Mouse (Mus musculus): Measurements from ENCODE around the gene Gm10295. TPM values are rescaled to one million over a fixed set of nuclear protein-coding genes. Genes with fewer than 3 reads are reported as not detected.

Gm10295 gene
- polyA plus RNA-seq, 1 experiment from 2014 or later = not detected

DNA sequence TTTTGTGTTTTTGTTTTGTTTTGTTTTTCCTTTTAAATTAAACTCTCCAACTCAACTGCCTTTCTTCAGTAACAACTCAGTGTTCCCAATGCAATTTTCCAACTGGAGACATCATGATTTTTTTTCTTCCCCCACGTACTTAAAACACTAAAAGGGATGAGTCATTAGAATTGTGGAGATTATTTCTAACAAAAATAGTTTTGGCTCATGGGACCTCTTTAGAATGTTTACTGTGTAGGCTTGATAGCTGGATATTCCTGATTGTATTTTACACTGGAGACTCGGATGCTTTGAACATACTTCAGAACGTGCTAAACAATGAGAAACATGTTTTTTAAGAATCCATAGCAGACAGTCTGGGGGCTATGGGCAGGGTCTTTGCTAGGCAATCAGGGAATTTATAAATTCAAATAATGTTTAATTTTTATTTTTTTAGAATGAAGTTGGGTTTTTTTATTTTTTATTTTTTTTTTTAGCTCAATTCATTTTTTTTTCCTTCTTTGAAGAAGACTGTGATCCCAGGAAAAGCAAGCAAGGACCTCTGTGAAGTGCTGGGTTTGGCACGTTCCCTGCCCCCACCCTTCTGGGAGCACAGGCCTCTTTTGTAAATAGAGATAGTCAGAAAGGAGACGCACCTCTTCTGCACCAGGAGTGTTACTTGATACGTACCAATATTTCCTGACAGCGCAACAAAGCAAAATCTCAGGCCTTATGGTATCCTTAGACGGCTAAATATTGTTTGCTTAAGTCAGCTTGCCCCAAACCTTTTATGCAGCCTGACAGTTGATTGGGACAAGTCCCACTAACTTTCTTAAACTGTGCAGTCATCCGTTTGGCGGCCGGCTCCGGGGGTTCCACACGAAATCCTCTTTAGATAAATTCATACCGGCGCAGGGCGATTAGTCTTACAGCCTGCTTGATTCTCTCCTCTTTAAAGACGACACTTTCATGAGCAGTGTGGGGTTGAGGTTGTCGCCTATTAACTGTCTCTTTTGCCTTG, 28.8 kb upstream of the Gm10295 start:
- Histone ChIP-seq H3K4me1 (peaks cover 12% of the 10 kb centered on the region; the same call in 1 of the 2 replicates), H3K36me3 (no peaks in the 10 kb centered on the region), H3K9me3 (replicated peaks) (no peaks in the 10 kb centered on the region), H3K4me3 (replicated peaks) (no peak overlapping the region), H3K27me3 (no peaks in the 10 kb centered on the region), H3K27ac (replicated peaks) (no peak overlapping the region), H3K9ac (no peak overlapping the region), H3K4me2 (replicated peaks) (0 out of 2 replicates have a peak overlapping the region, but pooled peaks have one; percentile 0)
- ATAC-seq (ENCODE audit: insufficient number of reproducible peaks, low FRiP score, low TSS enrichment, low read depth) = no peak
- 23% methylated on average over 18 of the region's 18 CpGs for WGBS

DNA sequence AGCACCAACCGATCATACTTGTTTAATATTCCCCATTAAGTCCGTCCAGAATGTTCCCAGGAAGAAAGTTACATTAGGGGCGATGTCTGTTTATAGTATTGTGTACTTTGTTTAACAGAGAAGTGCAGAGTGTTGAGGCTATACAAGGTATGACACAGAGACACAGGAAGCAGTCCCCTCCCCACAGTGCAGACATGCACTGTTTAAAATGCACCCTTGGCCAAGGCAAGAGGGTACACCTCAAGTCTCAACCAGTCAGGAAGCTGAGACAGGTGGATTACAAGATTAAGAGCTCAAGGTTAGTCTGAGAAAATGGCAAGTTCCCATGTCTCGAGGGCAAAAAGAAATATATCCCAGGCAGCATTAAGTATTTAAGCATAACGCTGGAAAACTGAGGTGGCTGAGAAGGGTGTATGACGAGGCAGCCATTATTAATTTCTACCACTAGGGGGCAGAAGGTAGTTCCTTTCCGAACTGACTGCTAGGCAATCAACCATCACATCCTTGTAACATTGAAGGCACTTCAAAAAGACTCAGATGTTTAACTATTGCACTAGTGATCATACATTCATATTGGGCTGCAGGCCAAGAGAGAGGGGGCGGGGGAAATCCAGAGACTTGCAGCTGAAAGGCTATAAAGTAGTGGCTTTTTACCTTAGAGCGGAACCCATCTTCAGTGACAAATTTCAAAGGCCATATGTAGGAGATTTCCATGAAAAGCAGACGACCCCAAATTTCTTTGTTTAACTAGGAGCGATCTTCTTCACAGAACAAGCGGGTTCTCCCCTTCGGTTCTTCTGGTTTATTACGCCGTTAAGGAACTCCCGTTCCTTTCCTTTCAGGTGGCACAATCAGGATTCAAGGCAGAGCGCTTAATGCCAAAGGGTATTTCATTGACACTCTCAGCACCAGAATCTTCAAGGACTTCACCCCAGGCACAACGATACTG, 27.8 kb upstream of the Gm10295 start:
- Histone ChIP-seq H3K36me3 (no peaks in the 10 kb centered on the region), H3K9me3 (replicated peaks) (no peaks in the 10 kb centered on the region)

DNA sequence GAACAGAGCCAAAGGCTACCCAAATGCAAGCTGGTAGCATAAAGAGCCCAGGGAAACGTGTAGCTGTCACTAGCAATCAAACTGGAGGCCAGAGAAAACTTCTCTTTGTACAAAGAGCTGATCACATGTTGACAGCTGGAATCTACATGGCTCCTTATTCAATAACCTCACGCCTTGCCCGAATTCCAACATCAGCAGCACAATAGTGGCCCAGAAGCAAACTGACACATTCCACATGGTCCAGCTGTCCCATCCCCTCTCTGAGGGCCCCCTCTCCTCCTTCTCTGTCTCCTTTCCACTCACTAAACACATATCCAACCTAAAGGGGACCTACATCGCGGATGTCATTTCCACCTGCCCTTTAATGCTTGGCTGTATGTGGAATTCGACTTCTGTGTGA, 26.7 kb upstream of the Gm10295 start:
- 59% methylated on average over 6 of the region's 6 CpGs for WGBS
- Histone ChIP-seq H3K4me1 (0 out of 2 replicates have a peak, but pooled peaks cover 4% of the 10 kb centered on the region), H3K9me3 (replicated peaks) (no peaks in the 10 kb centered on the region), H3K4me3 (replicated peaks) (no peak overlapping the region), H3K27me3 (no peaks in the 10 kb centered on the region), H3K27ac (replicated peaks) (no peak overlapping the region), H3K36me3 (no peaks in the 10 kb centered on the region), H3K4me2 (replicated peaks) (no peak overlapping the region), H3K9ac (no peak overlapping the region)
- no peak for ATAC-seq (ENCODE audit: insufficient number of reproducible peaks, low FRiP score, low TSS enrichment, low read depth)

More for the DNA sequence above, 27.8 kb upstream of the Gm10295 start:
- Histone ChIP-seq H3K4me2 (replicated peaks) (no peak overlapping the region), H3K27ac (replicated peaks) (no peak overlapping the region), H3K4me3 (replicated peaks) (no peak overlapping the region), H3K27me3 (no peaks in the 10 kb centered on the region), H3K9ac (no peak overlapping the region), H3K4me1 (0 out of 2 replicates have a peak, but pooled peaks cover 12% of the 10 kb centered on the region)
- peak; percentile 55; the same call in 1 of the 2 replicates for ATAC-seq (ENCODE audit: insufficient number of reproducible peaks, low FRiP score, low TSS enrichment, low read depth)
- WGBS = 57% methylated on average over 18 of the region's 18 CpGs

DNA sequence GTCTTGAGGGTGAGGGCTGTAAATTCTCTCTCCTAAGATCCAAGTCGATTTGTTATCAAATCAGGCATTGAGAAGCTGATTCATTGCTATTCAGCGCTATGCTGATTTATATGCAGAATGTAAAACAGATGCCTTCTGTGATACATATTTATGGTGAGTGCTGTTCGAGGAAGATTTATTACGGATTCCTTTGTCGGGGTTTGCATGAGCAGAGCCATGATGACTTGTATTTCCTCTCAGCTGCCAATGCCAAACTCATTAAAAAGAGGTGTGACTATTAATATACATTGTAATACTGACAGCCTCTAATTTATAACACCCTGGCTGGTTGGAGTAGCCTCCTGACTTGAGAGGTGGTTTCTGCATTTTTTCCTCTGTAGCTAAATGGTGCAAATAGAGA, 22.8 kb upstream of the Gm10295 start:
- H3K9ac ChIP-seq = no peak overlapping the region
- H3K4me2 ChIP-seq (replicated peaks) = no peak overlapping the region
- H3K27me3 ChIP-seq = no peaks in the 10 kb centered on the region
- H3K27ac ChIP-seq (replicated peaks) = no peak overlapping the region
- H3K9me3 ChIP-seq (replicated peaks) = no peaks in the 10 kb centered on the region
- no peak for ATAC-seq (ENCODE audit: insufficient number of reproducible peaks, low FRiP score, low TSS enrichment, low read depth)
- 37% methylated on average over 5 of the region's 5 CpGs for WGBS
- no peaks in the 10 kb centered on the region for H3K36me3 ChIP-seq
- no peak overlapping the region for H3K4me3 ChIP-seq (replicated peaks)
- no peaks in the 10 kb centered on the region for H3K4me1 ChIP-seq

DNA sequence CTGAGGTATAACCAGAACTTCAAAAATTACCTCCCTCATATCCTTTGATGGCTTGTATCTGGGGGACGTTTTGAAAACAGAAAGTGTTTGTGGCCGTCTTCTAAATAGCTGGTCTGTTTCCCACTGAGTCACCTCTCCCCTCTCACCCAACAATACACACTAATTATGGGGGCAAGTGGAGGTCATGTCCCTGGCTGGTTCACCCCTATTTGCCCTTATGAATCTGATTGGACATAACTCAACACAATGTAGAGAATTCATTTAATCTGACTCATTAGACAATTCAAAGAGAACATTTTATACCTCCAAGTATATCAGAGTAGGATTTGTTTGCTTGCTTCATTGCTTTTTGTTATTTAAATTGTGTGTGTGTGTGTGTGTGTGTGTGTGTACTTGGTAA, 20.6 kb upstream of the Gm10295 start:
- Histone ChIP-seq H3K9ac (no peak overlapping the region), H3K36me3 (no peaks in the 10 kb centered on the region), H3K27me3 (no peaks in the 10 kb centered on the region), H3K4me3 (replicated peaks) (no peak overlapping the region), H3K4me2 (replicated peaks) (no peak overlapping the region), H3K4me1 (no peaks in the 10 kb centered on the region), H3K27ac (replicated peaks) (no peak overlapping the region), H3K9me3 (replicated peaks) (no peaks in the 10 kb centered on the region)
- 31% methylated on average over 2 of the region's 2 CpGs for WGBS
- no peak for ATAC-seq (ENCODE audit: insufficient number of reproducible peaks, low FRiP score, low TSS enrichment, low read depth)

DNA sequence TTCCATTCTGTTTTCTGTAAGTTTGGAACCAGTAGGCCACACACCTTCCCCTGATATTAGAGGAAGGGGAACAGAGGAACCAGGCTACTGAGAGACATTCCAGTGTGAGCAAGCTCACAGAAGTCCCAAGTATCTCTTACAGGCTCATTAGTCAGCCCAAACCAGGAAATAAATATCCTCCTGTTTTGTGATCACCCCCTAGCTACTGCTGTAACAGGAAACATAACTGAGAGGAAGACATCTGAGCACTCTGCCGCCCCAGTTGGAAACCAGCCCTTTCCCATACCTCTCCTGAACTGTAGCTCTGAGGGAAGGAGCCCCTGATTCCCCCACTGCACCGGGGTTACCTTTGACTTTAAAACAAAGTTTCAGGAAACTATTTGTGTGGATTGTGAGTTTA, 19.5 kb upstream of the Gm10295 start:
- H3K4me2 ChIP-seq (replicated peaks) = no peak overlapping the region
- WGBS = 41% methylated on average over 2 of the region's 2 CpGs
- H3K36me3 ChIP-seq = no peaks in the 10 kb centered on the region
- no peaks in the 10 kb centered on the region for H3K9me3 ChIP-seq (replicated peaks)
- H3K4me1 ChIP-seq = no peaks in the 10 kb centered on the region
- H3K9ac ChIP-seq = no peak overlapping the region
- H3K27me3 ChIP-seq = no peaks in the 10 kb centered on the region
- no peak overlapping the region for H3K27ac ChIP-seq (replicated peaks)
- H3K4me3 ChIP-seq (replicated peaks) = no peak overlapping the region
- ATAC-seq (ENCODE audit: insufficient number of reproducible peaks, low FRiP score, low TSS enrichment, low read depth) = no peak

DNA sequence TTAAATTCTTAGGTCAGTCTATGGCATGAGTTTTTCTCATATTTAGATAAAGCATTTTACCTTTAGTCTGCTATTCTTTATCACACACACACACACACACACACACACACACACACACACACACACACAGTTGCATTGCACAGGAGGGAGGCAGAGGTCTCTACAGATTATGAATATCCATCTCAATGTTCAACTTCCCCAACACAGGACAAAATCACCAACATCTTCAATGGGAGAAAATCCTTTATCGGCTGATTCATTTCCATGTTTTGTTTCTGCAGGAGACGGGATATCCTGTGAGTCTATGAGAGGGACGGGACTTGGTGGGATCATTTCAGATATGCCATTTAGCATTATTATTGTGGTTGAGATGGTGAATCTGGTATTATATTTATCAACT, 18.8 kb upstream of the Gm10295 start:
- Histone ChIP-seq H3K27me3 (no peaks in the 10 kb centered on the region), H3K27ac (replicated peaks) (no peak overlapping the region), H3K4me1 (no peaks in the 10 kb centered on the region), H3K4me3 (replicated peaks) (no peak overlapping the region), H3K4me2 (replicated peaks) (no peak overlapping the region), H3K36me3 (no peaks in the 10 kb centered on the region), H3K9me3 (replicated peaks) (no peaks in the 10 kb centered on the region), H3K9ac (no peak overlapping the region)
- 85% methylated on average over 3 of the region's 3 CpGs for WGBS
- no peak for ATAC-seq (ENCODE audit: insufficient number of reproducible peaks, low FRiP score, low TSS enrichment, low read depth)

DNA sequence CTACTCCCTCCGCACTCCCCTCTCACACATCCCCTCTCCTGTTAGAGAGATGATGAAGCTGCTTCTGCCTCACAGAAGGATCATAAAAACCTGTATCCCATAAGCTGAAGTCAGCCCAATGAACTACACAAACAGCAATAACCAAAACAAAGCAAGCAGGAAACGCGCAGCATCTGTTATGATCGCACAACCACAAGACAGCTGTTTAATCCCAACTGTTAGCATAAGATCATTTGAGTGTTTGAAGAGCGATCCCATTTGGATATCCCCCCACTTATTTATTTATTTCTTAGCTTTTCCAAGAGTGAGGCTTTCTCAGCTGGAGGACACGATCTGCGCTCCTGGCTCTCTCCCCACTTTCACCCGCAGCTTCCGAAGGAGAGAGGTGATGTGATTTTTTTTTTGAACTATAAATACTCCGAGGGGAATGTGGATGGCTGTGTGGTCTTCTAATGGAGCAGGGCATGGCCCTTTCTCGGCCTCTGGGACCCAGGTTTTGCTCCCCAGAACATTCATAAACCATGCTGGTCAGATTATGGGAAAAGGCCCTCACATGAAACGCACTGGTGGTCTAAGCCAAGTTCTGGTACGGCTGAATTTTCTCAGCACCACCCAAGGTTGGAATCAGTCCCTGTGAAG, 17.4 kb upstream of the Gm10295 start:
- Histone ChIP-seq H3K4me3 (replicated peaks) (no peak overlapping the region), H3K27me3 (no peaks in the 10 kb centered on the region), H3K4me1 (no peaks in the 10 kb centered on the region), H3K9me3 (replicated peaks) (no peaks in the 10 kb centered on the region), H3K36me3 (no peaks in the 10 kb centered on the region), H3K9ac (no peak overlapping the region), H3K27ac (replicated peaks) (no peak overlapping the region), H3K4me2 (replicated peaks) (no peak overlapping the region)
- no peak for ATAC-seq (ENCODE audit: insufficient number of reproducible peaks, low FRiP score, low TSS enrichment, low read depth)
- 70% methylated on average over 13 of the region's 13 CpGs for WGBS

DNA sequence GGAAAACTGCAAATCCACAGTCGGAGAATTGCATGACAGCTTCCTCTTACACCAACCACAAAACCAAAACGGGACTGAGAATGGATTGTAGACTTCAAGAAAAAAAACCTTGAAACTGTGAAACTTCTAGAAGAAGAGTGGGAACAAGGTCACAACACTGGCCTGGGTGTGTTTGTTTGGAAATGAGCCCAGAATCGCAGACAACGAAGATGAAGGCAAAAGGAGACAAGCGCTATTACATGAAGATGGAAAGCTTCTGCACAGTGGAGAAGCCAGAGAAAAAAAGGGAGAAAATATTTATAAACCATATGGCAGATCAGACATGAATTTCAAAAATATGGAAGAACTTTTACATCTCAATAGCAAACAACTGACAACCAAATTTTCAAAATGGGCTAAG, 4.3 kb upstream of the Gm10295 start:
- ATAC-seq (ENCODE audit: insufficient number of reproducible peaks, low FRiP score, low TSS enrichment, low read depth) = no peak
- H3K27ac ChIP-seq (replicated peaks) = no peak overlapping the region

DNA sequence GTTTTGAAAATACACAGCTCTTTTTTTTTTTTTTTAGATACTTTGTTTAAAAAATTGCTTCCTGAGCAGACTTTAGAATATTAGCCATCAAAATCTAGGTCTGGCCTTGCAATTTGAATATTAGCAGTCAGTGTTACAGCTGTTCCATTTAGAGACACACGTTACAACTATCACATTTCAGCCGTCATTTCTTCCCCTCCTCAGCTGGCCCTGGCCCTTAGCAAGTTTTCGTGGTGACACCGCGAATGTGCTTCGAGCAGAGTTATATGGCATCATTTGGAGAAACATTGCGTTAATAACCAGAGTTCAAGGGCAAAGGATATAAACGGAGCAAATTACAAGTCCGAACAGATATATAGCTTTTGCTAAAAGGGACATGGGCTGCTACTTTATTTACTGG, 2.4 kb downstream of the Gm10295 start:
- H3K9me3 ChIP-seq (replicated peaks) = no peaks in the 10 kb centered on the region
- 71% methylated on average over 9 of the region's 9 CpGs for WGBS
- no peak overlapping the region for H3K4me2 ChIP-seq (replicated peaks)
- H3K36me3 ChIP-seq = no peaks in the 10 kb centered on the region
- ATAC-seq (ENCODE audit: insufficient number of reproducible peaks, low FRiP score, low TSS enrichment, low read depth) = no peak
- H3K9ac ChIP-seq = no peak overlapping the region
- H3K27me3 ChIP-seq = no peaks in the 10 kb centered on the region
- H3K4me3 ChIP-seq (replicated peaks) = no peak overlapping the region
- no peak overlapping the region for H3K27ac ChIP-seq (replicated peaks)
- no peaks in the 10 kb centered on the region for H3K4me1 ChIP-seq

More for the DNA sequence above, 4.3 kb upstream of the Gm10295 start:
- H3K36me3 ChIP-seq = no peaks in the 10 kb centered on the region
- 73% methylated on average over 5 of the region's 5 CpGs for WGBS
- no peaks in the 10 kb centered on the region for H3K4me1 ChIP-seq
- H3K9ac ChIP-seq = no peak overlapping the region
- no peak overlapping the region for H3K4me3 ChIP-seq (replicated peaks)
- no peaks in the 10 kb centered on the region for H3K27me3 ChIP-seq
- no peak overlapping the region for H3K4me2 ChIP-seq (replicated peaks)
- H3K9me3 ChIP-seq (replicated peaks) = no peaks in the 10 kb centered on the region
